Mouse (Mus musculus) heart, embryonic 11.5 days (tissue): ENCODE measurements around the gene Boll. TPM values are rescaled to one million over a fixed set of nuclear protein-coding genes. Genes with fewer than 3 reads are reported as not detected.
"Not testable (repeated sequence)": the region's sequence is repeated elsewhere in the genome, so short reads cannot be mapped to it uniquely, and the experiment has no call there.

ENCODE experiments used
- ATAC-seq: fragments of 200-750 bp; cut with Nextera tagmentation; replicated peaks from 2 replicates; pipeline ENCODE4 v1.8.0; 2017; ENCODE audit warnings: moderate library complexity; ENCODE audit not compliant: insufficient number of reproducible peaks, low FRiP score, low TSS enrichment
- H3K27ac ChIP-seq: fragments of 300-500 bp; sonication (generic); 2 replicates; pipeline ENCODE4 v1.5.1; 2014; ENCODE audit warnings: mild to moderate bottlenecking, low read depth, low read length
- H3K27me3 ChIP-seq: fragments of 300-500 bp; sonication (generic); 2 replicates; pipeline ENCODE4 v1.6.1; 2014; ENCODE audit warnings: mild to moderate bottlenecking, low read length, mixed read lengths; ENCODE audit not compliant: control insufficient read depth, insufficient read depth
- H3K36me3 ChIP-seq: fragments of 300-500 bp; sonication (generic); 2 replicates; pipeline ENCODE4 v1.6.1; 2014; ENCODE audit warnings: mild to moderate bottlenecking, low read length, moderate library complexity, mixed read lengths; ENCODE audit not compliant: control insufficient read depth, insufficient read depth
- H3K4me1 ChIP-seq: fragments of 300-500 bp; sonication (generic); 2 replicates; pipeline ENCODE4 v1.6.1; 2014; ENCODE audit warnings: low read length; ENCODE audit not compliant: control insufficient read depth, insufficient read depth
- H3K4me2 ChIP-seq: fragments of 300-500 bp; sonication (generic); 2 replicates; pipeline ENCODE4 v1.6.1; 2014; ENCODE audit warnings: mild to moderate bottlenecking, moderate library complexity
- H3K4me3 ChIP-seq: fragments of 300-500 bp; sonication (generic); 2 replicates; pipeline ENCODE4 v1.5.1; 2014; ENCODE audit warnings: low read depth, low read length
- H3K9ac ChIP-seq: fragments of 300-500 bp; sonication (generic); 2 replicates; pipeline ENCODE4 v1.6.1; 2014; ENCODE audit warnings: mild to moderate bottlenecking, low read depth, low read length, moderate library complexity
- H3K9me3 ChIP-seq: fragments of 300-500 bp; sonication (generic); replicated peaks from 2 replicates; pipeline ENCODE4 v1.6.1; 2016; ENCODE audit warnings: low read length; ENCODE audit not compliant: control insufficient read depth
- WGBS: fragments of 180-500 bp; shearing (Covaris S2); extraction: QIAGEN DNeasy Blood & Tissue Kit; methylation state at CpG from one replicate; pipeline ENCODE4 v1.1.7; 2014; ENCODE audit not compliant: insufficient replicate concordance; 5-methylcytosine and 5-hydroxymethylcytosine counted together
- polyA plus RNA-seq: library from polyadenylated mRNA; unstranded; fragments of >200 nt; fragmentation: Nextera tagmentation; extraction: Ambion mirVana; gene quantifications from 2 replicates; pipeline ENCODE4 v1.2.1, GENCODE M21; 2014

Boll gene
- polyA plus RNA-seq, 1 experiment from 2014 or later, result 0.33 TPM

DNA sequence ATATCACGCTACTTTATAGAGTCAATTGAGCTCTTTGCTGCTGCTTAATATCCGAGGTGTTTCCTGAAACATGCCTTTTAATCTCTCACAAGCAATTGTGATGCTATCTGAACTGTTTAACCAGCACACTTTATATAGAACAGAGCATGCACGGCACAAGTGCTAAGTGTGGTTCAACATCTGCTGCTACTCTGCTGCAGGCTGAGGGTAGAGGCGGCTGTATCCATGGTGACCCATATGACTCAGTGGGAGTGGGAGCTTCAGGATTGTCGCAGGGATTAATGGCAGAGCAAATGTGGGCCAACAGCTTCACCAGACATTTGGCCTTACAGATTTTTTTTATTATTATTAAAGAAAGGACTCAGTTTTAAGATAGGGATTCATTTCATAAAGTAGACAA is 36.6 kb upstream of the Boll start:
- Histone ChIP-seq H3K4me1 (no peaks in the 10 kb centered on the region), H3K27me3 (0 out of 2 replicates have a peak, but pooled peaks cover 5% of the 10 kb centered on the region), H3K4me2 (no peak overlapping the region), H3K27ac (no peak overlapping the region), H3K9me3 (no peaks in the 10 kb centered on the region), H3K9ac (no peak overlapping the region), H3K4me3 (no peak overlapping the region), H3K36me3 (no peaks in the 10 kb centered on the region)
- WGBS, result 38% methylated on average over 5 of the region's 5 CpGs
- ATAC-seq, result no peak

- no peak overlapping the region for H3K9ac ChIP-seq
- no peak overlapping the region for H3K4me3 ChIP-seq
- H3K27ac ChIP-seq, result no peak overlapping the region
- H3K4me1 ChIP-seq, result no peaks in the 10 kb centered on the region
- no peaks in the 10 kb centered on the region for H3K9me3 ChIP-seq
- no peak for ATAC-seq
- H3K4me2 ChIP-seq, result no peak overlapping the region
- WGBS, result 15% methylated on average over 9 of the region's 9 CpGs
- H3K36me3 ChIP-seq, result no peaks in the 10 kb centered on the region
- H3K27me3 ChIP-seq, result no peaks in the 10 kb centered on the region
Measured at GRCm38 (mm10) chr1:55383114-55383773, 20.0 kb upstream of the Boll start.

DNA sequence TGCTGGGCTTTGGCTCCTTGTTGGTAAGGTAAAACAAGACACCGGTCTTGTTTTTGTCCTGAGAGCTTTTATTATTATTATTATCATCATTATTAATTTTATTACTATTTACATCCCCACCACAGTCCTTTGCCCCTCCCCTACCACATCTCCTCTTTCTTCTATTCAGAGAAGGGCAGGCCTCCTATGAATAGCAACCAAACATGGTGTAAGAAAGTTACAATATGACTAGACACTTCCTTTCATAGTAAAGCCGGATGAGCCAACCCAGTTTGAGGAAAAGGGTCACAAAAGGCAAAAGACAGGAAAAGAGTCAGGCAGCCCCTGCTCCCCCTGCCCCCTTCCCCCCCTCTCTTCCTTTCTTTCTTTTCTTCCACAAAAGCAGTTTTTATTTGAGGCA is 17.3 kb upstream of the Boll start:
- H3K4me3 ChIP-seq, result no peak overlapping the region
- H3K9me3 ChIP-seq, result no peaks in the 10 kb centered on the region
- H3K4me2 ChIP-seq, result no peak overlapping the region
- no peak for ATAC-seq
- H3K27me3 ChIP-seq, result no peaks in the 10 kb centered on the region
- H3K4me1 ChIP-seq, result no peaks in the 10 kb centered on the region
- no peak overlapping the region for H3K9ac ChIP-seq
- H3K27ac ChIP-seq, result no peak overlapping the region
- no peaks in the 10 kb centered on the region for H3K36me3 ChIP-seq
- 84% methylated on average over 2 of the region's 2 CpGs for WGBS

GRCm38 (mm10) chr1:55372626-55373025 is 9.4 kb upstream of the Boll start:
- Histone ChIP-seq H3K9me3 (no peaks in the 10 kb centered on the region), H3K36me3 (no peaks in the 10 kb centered on the region), H3K4me2 (no peak overlapping the region), H3K27me3 (no peaks in the 10 kb centered on the region), H3K4me1 (no peaks in the 10 kb centered on the region), H3K27ac (no peak overlapping the region), H3K4me3 (no peak overlapping the region), H3K9ac (no peak overlapping the region)
- no peak for ATAC-seq
- 75% methylated on average over 3 of the region's 3 CpGs for WGBS

DNA sequence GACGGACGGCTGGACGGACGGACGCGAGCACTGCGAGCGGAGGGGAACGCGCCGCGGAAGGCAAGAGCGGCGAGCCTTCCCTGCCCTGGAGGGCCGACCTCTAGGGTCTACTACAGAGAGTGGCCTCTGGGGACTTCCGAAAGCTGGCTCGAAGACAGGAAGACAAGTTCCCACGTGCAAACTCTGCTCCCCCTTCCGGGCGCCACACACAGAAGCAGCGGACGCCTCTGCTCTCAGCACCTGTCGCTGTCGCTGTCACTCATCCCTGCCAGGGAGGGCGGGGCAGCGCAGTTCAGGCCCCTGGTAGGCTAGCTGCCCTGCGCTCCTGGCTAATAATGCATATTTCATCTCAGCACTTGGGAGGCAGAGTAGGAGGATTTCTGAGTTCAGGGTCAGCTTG is 317 bp upstream of the Boll start:
- no peak overlapping the region for H3K27ac ChIP-seq
- H3K4me1 ChIP-seq, result no peaks in the 10 kb centered on the region; the same call in 1 of the 2 replicates
- peak overlapping the region; percentile 37 for H3K4me3 ChIP-seq
- peak overlapping the region; percentile 59 for H3K4me2 ChIP-seq
- H3K9me3 ChIP-seq, result peaks cover 3% of the 10 kb centered on the region
- no peak overlapping the region for H3K9ac ChIP-seq
- ATAC-seq, result 0 out of 2 replicates have a peak, but pooled peaks have one; percentile 52
- H3K27me3 ChIP-seq, result peaks cover 15% of the 10 kb centered on the region
- WGBS, result 3% methylated on average over 20 of the region's 27 CpGs
- no peaks in the 10 kb centered on the region for H3K36me3 ChIP-seq

DNA sequence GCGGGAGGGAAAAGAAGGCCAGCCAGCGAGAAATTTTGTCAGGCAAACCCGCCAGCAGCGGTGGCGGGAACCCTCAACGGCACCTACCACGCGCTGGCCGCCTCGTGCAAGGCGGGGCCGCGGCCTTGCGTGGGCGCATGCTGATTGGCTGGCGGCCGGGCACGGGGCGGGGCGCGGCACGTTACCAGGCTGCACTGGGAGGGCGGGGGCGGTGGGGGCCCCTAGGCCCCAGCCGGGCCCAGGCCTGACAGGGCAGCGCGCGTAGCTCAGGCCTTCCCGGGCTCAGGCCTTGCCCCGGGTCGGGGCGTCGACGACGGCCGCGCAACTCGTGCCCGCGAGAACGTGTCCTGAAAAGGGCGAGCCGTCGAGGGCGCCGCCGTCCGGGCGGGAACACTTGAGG is 635 bp downstream of the Boll start:
- peak overlapping the region; percentile 59 for H3K4me2 ChIP-seq
- 41% methylated on average over 42 of the region's 49 CpGs for WGBS
- H3K27me3 ChIP-seq, result peaks cover 15% of the 10 kb centered on the region
- H3K36me3 ChIP-seq, result no peaks in the 10 kb centered on the region
- H3K27ac ChIP-seq, result no peak overlapping the region
- no peaks in the 10 kb centered on the region; the same call in 1 of the 2 replicates for H3K4me1 ChIP-seq
- peaks cover 3% of the 10 kb centered on the region for H3K9me3 ChIP-seq
- H3K4me3 ChIP-seq, result peak overlapping the region; percentile 37
- no peak overlapping the region for H3K9ac ChIP-seq
- ATAC-seq, result no peak

DNA sequence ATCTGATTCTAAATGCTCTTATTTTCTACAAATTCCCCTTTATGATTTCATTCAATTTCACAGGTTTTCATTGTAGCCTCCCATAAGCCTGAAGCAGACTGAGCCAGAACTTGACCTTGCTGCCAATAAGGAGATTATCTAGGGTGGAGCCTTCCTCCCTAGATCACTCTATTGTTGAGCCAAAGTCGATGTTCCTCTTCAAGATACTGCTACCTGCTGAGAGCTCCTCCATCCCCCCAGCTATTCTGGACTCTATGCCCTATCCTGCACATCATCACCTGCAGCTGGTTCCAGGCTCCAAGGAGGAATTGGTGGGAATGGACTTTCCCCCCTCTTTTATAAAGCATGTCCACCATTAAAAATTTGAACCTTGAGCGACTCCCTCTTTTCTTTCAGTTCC is 11.4 kb downstream of the Boll start:
- not testable (repeated sequence) for H3K9ac ChIP-seq, H3K4me1 ChIP-seq, H3K36me3 ChIP-seq, H3K27ac ChIP-seq, H3K9me3 ChIP-seq, H3K27me3 ChIP-seq, ATAC-seq, H3K4me3 ChIP-seq, H3K4me2 ChIP-seq
- WGBS, result 60% methylated on average over 2 of the region's 2 CpGs

DNA sequence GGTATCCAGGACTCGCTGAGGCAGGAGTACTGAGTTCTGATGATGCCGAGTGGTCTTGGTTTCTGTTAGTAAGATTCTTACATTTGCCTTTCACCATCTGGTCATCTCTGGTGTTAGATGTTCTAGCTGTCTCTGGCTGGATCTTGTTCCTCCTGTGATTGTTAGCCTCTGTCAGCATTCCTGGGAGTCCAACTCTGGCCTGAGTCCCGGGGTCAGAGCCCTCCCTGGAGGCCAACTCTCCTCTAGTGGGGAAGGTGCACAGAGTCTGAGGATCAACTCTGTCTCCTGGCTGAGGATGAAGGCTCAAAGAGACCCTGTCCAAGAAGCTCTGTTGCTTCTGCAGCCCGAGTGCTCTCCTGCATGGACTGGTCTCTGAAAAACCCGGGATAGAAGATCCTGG is 37.8 kb downstream of the Boll start:
- not testable (repeated sequence) for H3K4me1 ChIP-seq, H3K9ac ChIP-seq, H3K27ac ChIP-seq, H3K4me3 ChIP-seq, H3K9me3 ChIP-seq, H3K27me3 ChIP-seq, H3K4me2 ChIP-seq, H3K36me3 ChIP-seq, ATAC-seq
- WGBS, result 71% methylated on average over 5 of the region's 5 CpGs

DNA sequence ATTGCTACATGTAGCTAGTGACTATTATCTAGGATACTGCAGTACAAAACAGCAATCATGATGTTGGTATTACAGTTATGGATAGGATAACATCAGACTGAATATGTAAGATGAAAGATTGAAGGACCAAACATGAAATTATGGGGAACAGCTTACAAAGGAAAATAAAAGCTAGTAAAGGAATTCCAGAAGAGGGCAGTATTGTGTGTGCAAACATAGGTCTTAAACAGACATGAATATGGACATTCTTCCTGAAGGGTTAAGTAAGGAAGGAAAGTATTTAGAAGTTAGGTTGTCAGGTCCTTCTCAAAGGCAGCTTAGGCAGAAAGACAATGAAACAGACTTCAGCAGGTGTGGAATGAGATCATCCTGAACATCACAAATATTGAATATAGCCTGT is 62.2 kb downstream of the Boll start:
- ATAC-seq, result no peak
- Histone ChIP-seq H3K9me3 (no peaks in the 10 kb centered on the region), H3K27me3 (no peaks in the 10 kb centered on the region), H3K4me1 (no peaks in the 10 kb centered on the region), H3K9ac (no peak overlapping the region), H3K4me3 (no peak overlapping the region), H3K36me3 (no peaks in the 10 kb centered on the region), H3K27ac (no peak overlapping the region), H3K4me2 (no peak overlapping the region)
